In the genomic region with DNA sequence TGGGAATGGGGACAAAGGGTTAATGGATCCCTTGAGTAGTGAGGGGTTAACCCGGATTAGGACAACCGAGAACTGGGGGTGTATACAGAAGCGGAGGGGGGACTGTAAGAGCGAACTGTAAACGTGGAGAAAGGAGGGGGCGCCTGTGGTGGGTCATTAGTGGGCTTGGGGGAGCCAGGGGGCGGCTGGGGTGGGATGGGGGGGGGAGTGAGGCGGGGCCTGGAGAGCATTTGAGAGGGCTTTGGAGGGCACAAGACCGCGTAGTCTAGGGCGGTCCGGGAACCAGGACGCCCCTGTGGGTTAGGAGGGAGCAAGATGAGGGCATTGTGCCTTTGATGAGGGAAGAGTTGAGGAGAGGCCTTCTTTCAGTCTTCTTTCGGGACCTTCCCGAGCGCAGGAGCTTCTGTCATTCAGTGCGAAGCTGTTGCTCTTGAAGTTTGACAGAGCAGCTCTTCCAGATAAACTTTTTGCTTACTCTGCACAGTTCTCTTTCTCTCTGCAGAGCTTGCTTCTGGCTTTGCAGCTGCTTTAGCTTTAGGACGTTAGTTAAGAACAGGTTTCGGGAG, we compare ENCODE assay signal across 1 mouse cellular context.
A peak's percentile ranks its signal among the peaks of the same experiment; 100 is the strongest.
TF ChIP-seq lines count a peak whose summit lies in the region.

No protein-coding gene starts in this region.

TF ChIP-seq in CH12.LX, 34 proteins besides CTCF, POLR2A, EP300 and RAD21:
- TF ChIP-seq CHD2 (IDR thresholded peaks at IDR 0.05; ENCODE audit: low read length) (no peak), ZNF384 (IDR thresholded peaks at IDR 0.05; ENCODE audit: low read depth, low read length) (no peak), MAFK (IDR thresholded peaks at IDR 0.05; ENCODE audit: insufficient replicate concordance, low read length) (peak; percentile 40; the same call in 1 of the 2 replicates), RCOR1 (conservative IDR thresholded peaks at IDR 0.05; ENCODE audit: low read depth, low read length) (no peak), ETS1 (conservative IDR thresholded peaks at IDR 0.05; ENCODE audit: low read depth, low read length) (no peak), ZC3H11A (IDR thresholded peaks at IDR 0.05; ENCODE audit: low read depth, low read length) (no peak)
